Mouse (Mus musculus): ENCODE measurements around the gene Rps11. TPM values are rescaled to one million over a fixed set of nuclear protein-coding genes. Genes with fewer than 3 reads are reported as not detected.

The Rps11 gene
- total and polyA plus RNA-seq, 2 experiments from 2014 or later: 794 to 824 TPM

DNA sequence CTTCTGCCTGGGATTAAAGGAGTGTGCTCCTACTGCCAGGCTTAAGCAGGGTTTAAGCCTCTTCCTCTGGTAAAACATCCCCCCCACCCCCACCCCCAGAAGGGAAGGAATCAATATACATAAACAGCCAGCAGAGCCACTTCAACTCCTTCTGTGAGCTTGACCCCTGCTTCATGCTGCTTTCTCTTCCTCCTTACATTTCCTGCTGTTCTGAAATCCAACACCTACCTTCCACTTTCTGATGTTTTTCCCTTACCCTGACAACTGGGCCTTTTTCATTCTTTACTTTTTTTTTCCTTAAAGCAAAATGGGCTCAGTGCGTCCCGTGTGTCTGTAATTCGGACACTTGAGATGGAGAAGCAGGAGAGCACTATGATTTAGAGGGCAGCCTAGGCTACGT lies 26.1 kb upstream of the Rps11 start:
- no peak for TF ChIP-seq CTCF (IDR thresholded peaks at IDR 0.05; ENCODE audit: low read depth)
- no peak overlapping the region for H3K9ac ChIP-seq (replicated peaks; ENCODE audit: low read length)
- H3K36me3 ChIP-seq (ENCODE audit: insufficient read depth, low read length): no peaks in the 10 kb centered on the region; the same call in 1 of the 2 replicates
- WGBS: 74% methylated on average over 4 of the region's 4 CpGs
- no peak overlapping the region for H3K4me3 ChIP-seq (ENCODE audit: low read length)
- no peak for DNase-seq (ENCODE audit: low spot score)
- H3K27ac ChIP-seq: no peak overlapping the region
- H3K27me3 ChIP-seq (ENCODE audit: insufficient read depth, low read length): no peaks in the 10 kb centered on the region
- H3K4me1 ChIP-seq (ENCODE audit: insufficient read depth, low read length): peaks cover 6% of the 10 kb centered on the region; the same call in 1 of the 2 replicates
- no peak for ATAC-seq
- no peaks in the 10 kb centered on the region for H3K9me3 ChIP-seq (ENCODE audit: low read length)
- H3K4me2 ChIP-seq (ENCODE audit: low read depth, low read length): no peak overlapping the region

DNA sequence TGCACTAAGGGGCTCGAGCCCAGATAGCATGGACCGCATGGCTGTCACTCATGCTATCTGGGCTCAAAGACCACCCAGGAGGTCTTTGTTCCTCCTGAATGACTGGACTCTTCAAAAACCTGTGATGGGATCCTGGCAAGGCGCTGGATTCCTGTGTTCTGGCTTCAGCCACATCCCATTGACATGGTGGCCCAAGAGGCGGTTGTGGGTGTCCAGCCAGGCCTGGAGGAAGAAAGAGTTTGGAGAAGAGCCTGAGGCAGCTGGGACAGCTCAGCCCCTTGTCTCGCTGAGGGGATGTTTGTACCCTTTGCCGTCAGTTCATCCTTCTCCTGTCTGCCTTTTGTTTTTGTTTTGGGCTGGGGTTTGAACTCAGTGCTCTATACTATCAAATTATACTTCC lies 25.3 kb upstream of the Rps11 start:
- DNase-seq (ENCODE audit: low spot score) (no peak), ATAC-seq (no peak)
- H3K4me3 ChIP-seq (ENCODE audit: low read length): no peak overlapping the region
- no peaks in the 10 kb centered on the region for H3K27me3 ChIP-seq (ENCODE audit: insufficient read depth, low read length)
- H3K36me3 ChIP-seq (ENCODE audit: insufficient read depth, low read length): no peaks in the 10 kb centered on the region; the same call in 1 of the 2 replicates
- no peak overlapping the region for H3K4me2 ChIP-seq (ENCODE audit: low read depth, low read length)
- peaks cover 4% of the 10 kb centered on the region; the same call in 1 of the 2 replicates for H3K4me1 ChIP-seq (ENCODE audit: insufficient read depth, low read length)
- TF ChIP-seq CTCF (IDR thresholded peaks at IDR 0.05; ENCODE audit: low read depth): no peak
- H3K9ac ChIP-seq (replicated peaks; ENCODE audit: low read length): no peak overlapping the region
- H3K9me3 ChIP-seq (ENCODE audit: low read length): no peaks in the 10 kb centered on the region
- 29% methylated on average over 6 of the region's 6 CpGs for WGBS
- no peak overlapping the region for H3K27ac ChIP-seq

DNA sequence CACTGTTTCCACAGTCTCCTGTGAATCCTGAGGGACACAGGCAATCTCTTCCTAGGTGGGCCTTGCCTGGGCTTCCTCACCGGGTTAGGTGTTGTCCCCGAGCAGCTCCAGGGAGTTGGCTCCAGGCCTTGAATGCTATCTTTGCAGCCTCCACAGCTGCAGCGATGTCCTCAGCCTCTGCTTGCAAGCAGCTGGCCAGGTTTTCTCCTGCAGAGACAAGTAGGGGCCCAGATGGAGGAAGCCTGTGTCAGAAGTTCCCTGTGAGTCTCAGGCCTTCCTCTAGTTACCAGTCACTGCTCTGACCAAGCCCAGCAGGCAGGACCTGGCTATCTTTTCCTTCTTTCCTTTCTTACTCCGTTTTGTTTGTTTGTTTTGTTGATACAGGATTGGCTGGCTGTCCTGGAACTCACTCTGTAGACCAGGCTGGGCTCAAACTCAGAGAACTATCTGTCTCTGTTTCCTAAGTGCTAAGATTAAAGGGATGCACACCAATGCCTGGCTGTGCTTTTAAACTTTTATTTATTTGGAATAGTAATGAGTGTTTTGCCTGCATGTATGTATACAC lies 24.4 kb upstream of the Rps11 start:
- WGBS: 62% methylated on average over 4 of the region's 4 CpGs
- H3K36me3 ChIP-seq (ENCODE audit: insufficient read depth, low read length): no peaks in the 10 kb centered on the region; the same call in 1 of the 2 replicates
- no peaks in the 10 kb centered on the region for H3K9me3 ChIP-seq (ENCODE audit: low read length)
- H3K27ac ChIP-seq: no peak overlapping the region
- no peak overlapping the region for H3K4me3 ChIP-seq (ENCODE audit: low read length)
- TF ChIP-seq CTCF (IDR thresholded peaks at IDR 0.05; ENCODE audit: low read depth): no peak
- no peak overlapping the region for H3K9ac ChIP-seq (replicated peaks; ENCODE audit: low read length)
- H3K27me3 ChIP-seq (ENCODE audit: insufficient read depth, low read length): no peaks in the 10 kb centered on the region
- no peak for ATAC-seq
- peaks cover 3% of the 10 kb centered on the region; the same call in 1 of the 2 replicates for H3K4me1 ChIP-seq (ENCODE audit: insufficient read depth, low read length)
- no peak overlapping the region for H3K4me2 ChIP-seq (ENCODE audit: low read depth, low read length)
- no peak for DNase-seq (ENCODE audit: low spot score)

DNA sequence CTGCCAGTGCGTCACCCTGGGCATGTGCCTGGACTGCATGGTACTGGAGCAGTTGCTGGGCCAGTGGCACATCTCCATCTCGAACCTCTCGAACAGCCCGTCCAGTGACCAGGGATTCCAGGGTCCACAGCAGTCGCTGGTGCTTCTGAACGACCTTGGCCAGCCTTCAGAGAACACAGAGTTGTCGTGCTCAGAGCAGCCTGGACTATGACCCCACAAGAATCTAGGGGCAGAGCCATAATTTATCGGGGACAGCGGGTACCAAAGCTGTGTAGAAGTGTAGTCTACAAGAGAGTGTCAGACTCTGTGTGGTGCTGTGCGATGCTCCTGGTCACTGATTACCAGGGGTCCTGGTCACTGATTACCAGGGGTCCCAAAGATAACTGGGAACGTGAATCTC lies 23.7 kb upstream of the Rps11 start:
- no peaks in the 10 kb centered on the region for H3K27me3 ChIP-seq (ENCODE audit: insufficient read depth, low read length)
- DNase-seq (ENCODE audit: low spot score) (no peak), ATAC-seq (no peak)
- no peaks in the 10 kb centered on the region for H3K9me3 ChIP-seq (ENCODE audit: low read length)
- WGBS: 87% methylated on average over 11 of the region's 11 CpGs
- H3K27ac ChIP-seq: no peak overlapping the region
- no peaks in the 10 kb centered on the region for H3K4me1 ChIP-seq (ENCODE audit: insufficient read depth, low read length)
- no peak overlapping the region for H3K4me2 ChIP-seq (ENCODE audit: low read depth, low read length)
- no peaks in the 10 kb centered on the region; the same call in 1 of the 2 replicates for H3K36me3 ChIP-seq (ENCODE audit: insufficient read depth, low read length)
- TF ChIP-seq CTCF (IDR thresholded peaks at IDR 0.05; ENCODE audit: low read depth): no peak
- no peak overlapping the region for H3K9ac ChIP-seq (replicated peaks; ENCODE audit: low read length)
- H3K4me3 ChIP-seq (ENCODE audit: low read length): no peak overlapping the region

DNA sequence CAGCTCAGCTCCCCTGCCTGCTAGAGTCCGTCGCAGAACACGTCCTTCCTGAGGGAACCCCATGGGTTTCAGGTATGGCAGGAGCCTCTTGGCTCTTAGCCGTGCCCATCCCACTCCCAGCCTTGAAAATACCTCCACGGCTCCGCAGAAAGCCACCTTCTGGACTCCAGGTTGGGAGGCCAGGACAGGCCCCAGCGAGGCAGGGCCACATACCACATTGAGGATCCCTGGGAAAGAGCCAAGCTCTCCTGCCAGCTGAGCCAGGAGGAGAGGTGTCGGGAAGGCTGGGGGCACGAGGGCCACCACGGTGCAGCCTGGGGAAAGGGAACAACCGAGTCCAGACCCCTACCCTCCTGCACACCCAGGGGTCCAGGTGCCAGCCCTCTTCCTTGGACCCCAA lies 23.0 kb upstream of the Rps11 start:
- no peaks in the 10 kb centered on the region for H3K27me3 ChIP-seq (ENCODE audit: insufficient read depth, low read length)
- ATAC-seq (no peak), DNase-seq (ENCODE audit: low spot score) (no peak)
- H3K27ac ChIP-seq: no peak overlapping the region
- H3K9me3 ChIP-seq (ENCODE audit: low read length): no peaks in the 10 kb centered on the region
- H3K9ac ChIP-seq (replicated peaks; ENCODE audit: low read length): no peak overlapping the region
- WGBS: 91% methylated on average over 11 of the region's 11 CpGs
- no peaks in the 10 kb centered on the region for H3K4me1 ChIP-seq (ENCODE audit: insufficient read depth, low read length)
- TF ChIP-seq CTCF (IDR thresholded peaks at IDR 0.05; ENCODE audit: low read depth): no peak
- H3K4me2 ChIP-seq (ENCODE audit: low read depth, low read length): no peak overlapping the region
- no peaks in the 10 kb centered on the region; the same call in 1 of the 2 replicates for H3K36me3 ChIP-seq (ENCODE audit: insufficient read depth, low read length)
- H3K4me3 ChIP-seq (ENCODE audit: low read length): no peak overlapping the region

DNA sequence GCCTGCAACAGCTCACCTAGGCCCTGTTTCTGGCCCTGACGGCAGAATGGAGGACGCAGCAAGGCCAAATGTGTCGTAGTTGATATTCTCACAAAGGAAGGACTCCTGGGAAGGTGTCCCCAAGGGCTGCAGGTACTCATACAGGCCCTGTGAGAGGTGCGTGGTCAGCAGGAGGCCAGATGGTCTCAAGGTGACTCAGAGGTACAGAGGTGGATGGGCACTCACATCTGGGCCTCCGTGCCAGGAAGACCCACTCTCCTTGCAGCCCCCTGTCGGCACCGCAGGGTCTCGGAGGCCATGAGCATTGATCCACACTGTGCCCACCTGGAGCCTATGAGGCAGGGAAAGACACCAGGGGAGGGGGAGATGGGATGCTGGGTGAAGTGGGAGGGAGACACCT lies 21.2 kb upstream of the Rps11 start:
- no peak overlapping the region for H3K4me3 ChIP-seq (ENCODE audit: low read length)
- H3K27ac ChIP-seq: no peak overlapping the region
- TF ChIP-seq CTCF (IDR thresholded peaks at IDR 0.05; ENCODE audit: low read depth): no peak
- ATAC-seq: no peak
- DNase-seq (ENCODE audit: low spot score): no peak
- 93% methylated on average over 8 of the region's 8 CpGs for WGBS
- no peak overlapping the region for H3K9ac ChIP-seq (replicated peaks; ENCODE audit: low read length)
- H3K4me1 ChIP-seq (ENCODE audit: insufficient read depth, low read length): no peaks in the 10 kb centered on the region
- H3K27me3 ChIP-seq (ENCODE audit: insufficient read depth, low read length): no peaks in the 10 kb centered on the region
- no peaks in the 10 kb centered on the region; the same call in 1 of the 2 replicates for H3K36me3 ChIP-seq (ENCODE audit: insufficient read depth, low read length)
- no peak overlapping the region for H3K4me2 ChIP-seq (ENCODE audit: low read depth, low read length)
- no peaks in the 10 kb centered on the region for H3K9me3 ChIP-seq (ENCODE audit: low read length)

DNA sequence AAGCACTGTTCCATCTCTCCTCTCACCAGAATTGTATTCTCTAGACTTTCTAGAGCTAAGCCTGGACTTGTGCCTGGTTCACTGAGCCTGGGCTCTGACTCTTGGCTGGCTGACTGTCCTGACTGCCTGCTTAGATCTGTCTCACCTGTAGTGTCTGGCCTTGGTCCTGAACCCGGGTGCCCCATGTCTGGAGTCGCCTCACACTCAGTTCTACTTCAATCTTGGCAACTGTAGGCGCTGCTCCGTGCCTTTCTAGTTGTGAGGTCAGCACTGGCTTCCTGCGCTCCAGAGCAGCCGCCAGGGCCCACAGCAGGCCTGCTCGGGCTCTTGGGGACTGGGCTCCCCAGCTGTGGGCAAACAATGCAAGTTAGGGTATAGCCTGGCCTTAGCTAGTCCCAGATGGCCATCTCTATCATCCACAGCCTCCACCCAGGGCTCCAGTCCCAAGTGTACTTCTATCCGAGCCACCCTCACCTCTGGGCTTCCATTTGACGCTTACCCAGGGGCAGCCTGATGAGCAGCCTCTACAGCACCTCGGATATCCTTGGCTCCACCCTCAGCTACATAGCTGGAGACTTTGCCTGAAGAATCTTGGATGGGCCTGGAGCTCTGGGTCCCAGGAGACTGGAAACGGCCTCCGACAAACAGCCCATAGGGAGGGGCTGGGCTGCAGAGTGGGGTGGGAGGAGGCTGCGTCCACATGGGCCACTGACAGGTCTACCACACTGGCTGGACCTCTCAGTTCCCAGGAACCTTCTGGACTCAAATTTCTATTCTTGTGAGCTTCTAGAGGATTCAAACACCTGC lies 20.3 kb upstream of the Rps11 start:
- DNase-seq (ENCODE audit: low spot score) (no peak), ATAC-seq (no peak)
- no peak overlapping the region for H3K4me2 ChIP-seq (ENCODE audit: low read depth, low read length)
- H3K27ac ChIP-seq: no peak overlapping the region
- H3K4me3 ChIP-seq (ENCODE audit: low read length): no peak overlapping the region
- H3K36me3 ChIP-seq (ENCODE audit: insufficient read depth, low read length): no peaks in the 10 kb centered on the region; the same call in 1 of the 2 replicates
- no peak overlapping the region for H3K9ac ChIP-seq (replicated peaks; ENCODE audit: low read length)
- 91% methylated on average over 13 of the region's 13 CpGs for WGBS
- no peaks in the 10 kb centered on the region for H3K4me1 ChIP-seq (ENCODE audit: insufficient read depth, low read length)
- no peaks in the 10 kb centered on the region for H3K27me3 ChIP-seq (ENCODE audit: insufficient read depth, low read length)
- TF ChIP-seq CTCF (IDR thresholded peaks at IDR 0.05; ENCODE audit: low read depth): no peak
- H3K9me3 ChIP-seq (ENCODE audit: low read length): no peaks in the 10 kb centered on the region

All from hindbrain, postnatal 0 days (tissue).